Mouse (Mus musculus): ENCODE results near the gene Agl. TPM values are rescaled to one million over a fixed set of nuclear protein-coding genes. Genes with fewer than 3 reads are reported as not detected.

The Agl gene
- polyA plus RNA-seq, 1 experiment from 2014 or later, result 10.7 TPM

- no peak for DNase-seq (ENCODE audit: low spot score)
- Histone ChIP-seq H3K9me3 (no peaks in the 10 kb centered on the region), H3K27me3 (ENCODE audit: insufficient read depth, poor library complexity, severe bottlenecking) (no peaks in the 10 kb centered on the region), H3K4me1 (replicated peaks) (peaks cover 13% of the 10 kb centered on the region), H3K4me3 (no peak overlapping the region), H3K36me3 (no peaks in the 10 kb centered on the region), H3K27ac (no peak overlapping the region)
- 94% methylated on average over 6 of the region's 6 CpGs for WGBS
These were observed 1.3 kb upstream of the Agl start for GRCm38 (mm10) chr3:116809221-116809620.

GRCm38 (mm10) chr3:116808507-116809217 lies 696 bp upstream of the Agl start:
- 62% methylated on average over 10 of the region's 10 CpGs for WGBS
- H3K27ac ChIP-seq, result peak overlapping the region; percentile 92

GRCm38 (mm10) chr3:116805866-116806265 lies 2.1 kb downstream of the Agl start:
- H3K27me3 ChIP-seq (ENCODE audit: insufficient read depth, poor library complexity, severe bottlenecking), result no peaks in the 10 kb centered on the region
- no peak overlapping the region for H3K4me3 ChIP-seq
- no peak overlapping the region for H3K27ac ChIP-seq
- WGBS, result 87% methylated on average over 3 of the region's 3 CpGs
- no peaks in the 10 kb centered on the region for H3K9me3 ChIP-seq
- no peaks in the 10 kb centered on the region for H3K36me3 ChIP-seq
- H3K4me1 ChIP-seq (replicated peaks), result peaks cover 7% of the 10 kb centered on the region; the same call in 1 of the 2 replicates
- no peak for DNase-seq (ENCODE audit: low spot score)

More at GRCm38 (mm10) chr3:116808507-116809217, 696 bp upstream of the Agl start:
- H3K4me3 ChIP-seq, result peak overlapping the region; percentile 64
- H3K27me3 ChIP-seq (ENCODE audit: insufficient read depth, poor library complexity, severe bottlenecking), result no peaks in the 10 kb centered on the region
- H3K9me3 ChIP-seq, result no peaks in the 10 kb centered on the region
- peaks cover 7% of the 10 kb centered on the region; the same call in 1 of the 2 replicates for H3K4me1 ChIP-seq (replicated peaks)
- no peaks in the 10 kb centered on the region for H3K36me3 ChIP-seq
- DNase-seq (ENCODE audit: low spot score), result no peak

GRCm38 (mm10) chr3:116804746-116805285 lies 3.1 kb downstream of the Agl start:
- 73% methylated on average over 6 of the region's 6 CpGs for whole genome bisulfite sequencing
- no peak for DNase-seq (ENCODE audit: low spot score)
- Histone ChIP-seq H3K36me3 (no peaks in the 10 kb centered on the region), H3K27ac (no peak overlapping the region), H3K4me1 (replicated peaks) (peaks cover 7% of the 10 kb centered on the region; the same call in 1 of the 2 replicates), H3K27me3 (ENCODE audit: insufficient read depth, poor library complexity, severe bottlenecking) (no peaks in the 10 kb centered on the region), H3K9me3 (no peaks in the 10 kb centered on the region), H3K4me3 (no peak overlapping the region)

GRCm38 (mm10) chr3:116801755-116802154 lies 6.2 kb downstream of the Agl start:
- WGBS, result 78% methylated on average over 8 of the region's 8 CpGs
- H3K27me3 ChIP-seq (ENCODE audit: insufficient read depth, poor library complexity, severe bottlenecking), result no peaks in the 10 kb centered on the region
- no peak overlapping the region for H3K27ac ChIP-seq
- H3K9me3 ChIP-seq, result no peaks in the 10 kb centered on the region
- H3K36me3 ChIP-seq, result peaks cover 4% of the 10 kb centered on the region
- no peak for DNase-seq (ENCODE audit: low spot score)
- no peak overlapping the region for H3K4me3 ChIP-seq
- no peaks in the 10 kb centered on the region; the same call in 1 of the 2 replicates for H3K4me1 ChIP-seq (replicated peaks)

GRCm38 (mm10) chr3:116798821-116799510 lies 9.0 kb downstream of the Agl start:
- WGBS, result 72% methylated on average over 4 of the region's 4 CpGs
- no peak for DNase-seq (ENCODE audit: low spot score)
- H3K27ac ChIP-seq, result no peak overlapping the region

GRCm38 (mm10) chr3:116788851-116789250 lies 19.1 kb downstream of the Agl start:
- Histone ChIP-seq H3K9me3 (no peaks in the 10 kb centered on the region), H3K4me1 (replicated peaks) (no peaks in the 10 kb centered on the region), H3K27ac (no peak overlapping the region), H3K4me3 (no peak overlapping the region), H3K36me3 (peaks cover 64% of the 10 kb centered on the region), H3K27me3 (ENCODE audit: insufficient read depth, poor library complexity, severe bottlenecking) (no peaks in the 10 kb centered on the region)
- 93% methylated on average over 5 of the region's 5 CpGs for WGBS
- no peak for DNase-seq (ENCODE audit: low spot score)

More at GRCm38 (mm10) chr3:116798821-116799510, 9.0 kb downstream of the Agl start:
- no peak overlapping the region for H3K4me3 ChIP-seq
- no peaks in the 10 kb centered on the region for H3K4me1 ChIP-seq (replicated peaks)
- no peaks in the 10 kb centered on the region for H3K9me3 ChIP-seq
- no peaks in the 10 kb centered on the region for H3K27me3 ChIP-seq (ENCODE audit: insufficient read depth, poor library complexity, severe bottlenecking)
- H3K36me3 ChIP-seq, result peaks cover 11% of the 10 kb centered on the region

- H3K9me3 ChIP-seq, result no peaks in the 10 kb centered on the region
- WGBS, result 87% methylated on average over 9 of the region's 9 CpGs
- H3K27ac ChIP-seq, result no peak overlapping the region
- no peaks in the 10 kb centered on the region for H3K4me1 ChIP-seq (replicated peaks)
- H3K4me3 ChIP-seq, result no peak overlapping the region
- peaks cover 64% of the 10 kb centered on the region for H3K36me3 ChIP-seq
- DNase-seq (ENCODE audit: low spot score), result no peak
- no peaks in the 10 kb centered on the region for H3K27me3 ChIP-seq (ENCODE audit: insufficient read depth, poor library complexity, severe bottlenecking)
These were observed 21.4 kb downstream of the Agl start for GRCm38 (mm10) chr3:116786543-116786942.

GRCm38 (mm10) chr3:116785820-116786219 lies 22.1 kb downstream of the Agl start:
- peaks cover 64% of the 10 kb centered on the region for H3K36me3 ChIP-seq
- DNase-seq (ENCODE audit: low spot score), result no peak
- WGBS, result 93% methylated on average over 8 of the region's 8 CpGs

GRCm38 (mm10) chr3:116784811-116785210 lies 23.2 kb downstream of the Agl start:
- Histone ChIP-seq H3K4me1 (replicated peaks) (no peaks in the 10 kb centered on the region), H3K9me3 (no peaks in the 10 kb centered on the region), H3K27me3 (ENCODE audit: insufficient read depth, poor library complexity, severe bottlenecking) (no peaks in the 10 kb centered on the region), H3K27ac (no peak overlapping the region), H3K36me3 (peaks cover 66% of the 10 kb centered on the region), H3K4me3 (no peak overlapping the region)
- 96% methylated on average over 8 of the region's 8 CpGs for WGBS
- DNase-seq (ENCODE audit: low spot score), result no peak

More at GRCm38 (mm10) chr3:116785820-116786219, 22.1 kb downstream of the Agl start:
- no peak overlapping the region for H3K4me3 ChIP-seq
- H3K9me3 ChIP-seq, result no peaks in the 10 kb centered on the region
- no peaks in the 10 kb centered on the region for H3K4me1 ChIP-seq (replicated peaks)
- H3K27me3 ChIP-seq (ENCODE audit: insufficient read depth, poor library complexity, severe bottlenecking), result no peaks in the 10 kb centered on the region
- H3K27ac ChIP-seq, result no peak overlapping the region

- Histone ChIP-seq H3K27ac (no peak overlapping the region), H3K9me3 (no peaks in the 10 kb centered on the region), H3K4me1 (replicated peaks) (no peaks in the 10 kb centered on the region), H3K4me3 (no peak overlapping the region), H3K27me3 (ENCODE audit: insufficient read depth, poor library complexity, severe bottlenecking) (no peaks in the 10 kb centered on the region), H3K36me3 (peaks cover 64% of the 10 kb centered on the region)
- DNase-seq (ENCODE audit: low spot score), result no peak
- 94% methylated on average over 12 of the region's 12 CpGs for WGBS
These were observed 23.7 kb downstream of the Agl start for GRCm38 (mm10) chr3:116784290-116784689.

- H3K9me3 ChIP-seq, result no peaks in the 10 kb centered on the region
- WGBS, result 88% methylated on average over 2 of the region's 2 CpGs
- H3K36me3 ChIP-seq, result peaks cover 72% of the 10 kb centered on the region
- H3K4me1 ChIP-seq (replicated peaks), result no peaks in the 10 kb centered on the region
- H3K4me3 ChIP-seq, result no peak overlapping the region
- DNase-seq (ENCODE audit: low spot score), result no peak
- H3K27ac ChIP-seq, result no peak overlapping the region
- no peaks in the 10 kb centered on the region for H3K27me3 ChIP-seq (ENCODE audit: insufficient read depth, poor library complexity, severe bottlenecking)
These were observed 31.0 kb downstream of the Agl start for GRCm38 (mm10) chr3:116776961-116777360.

GRCm38 (mm10) chr3:116773836-116774235 lies 34.1 kb downstream of the Agl start:
- Histone ChIP-seq H3K4me1 (replicated peaks) (no peaks in the 10 kb centered on the region), H3K4me3 (no peak overlapping the region), H3K27ac (no peak overlapping the region), H3K27me3 (ENCODE audit: insufficient read depth, poor library complexity, severe bottlenecking) (no peaks in the 10 kb centered on the region), H3K9me3 (no peaks in the 10 kb centered on the region), H3K36me3 (peaks cover 69% of the 10 kb centered on the region)
- no peak for DNase-seq (ENCODE audit: low spot score)
- 88% methylated on average over 12 of the region's 12 CpGs for WGBS
